Mouse (Mus musculus) limb, embryonic 15.5 days (tissue): ENCODE measurements around the gene Myo1c. TPM values are rescaled to one million over a fixed set of nuclear protein-coding genes. Genes with fewer than 3 reads are reported as not detected.
"Not testable (repeated sequence)": the region's sequence is repeated elsewhere in the genome, so short reads cannot be mapped to it uniquely, and the experiment has no call there.

Experiments
- ATAC-seq: fragments of 200-750 bp; cut with Nextera tagmentation; 2 replicates; pipeline ENCODE4 v1.8.0; 2017; ENCODE audit warnings: low read depth, moderate TSS enrichment; ENCODE audit not compliant: insufficient number of reproducible peaks, low FRiP score, low TSS enrichment
- H3K27ac ChIP-seq: fragments of 300-500 bp; sonication (generic); 2 replicates; pipeline ENCODE4 v1.5.1; 2015; ENCODE audit warnings: moderate library complexity, mild to moderate bottlenecking, inconsistent platforms
- H3K27me3 ChIP-seq: fragments of 300-500 bp; sonication (generic); 2 replicates; pipeline ENCODE4 v1.6.1; 2015; ENCODE audit warnings: inconsistent platforms
- H3K36me3 ChIP-seq: fragments of 300-500 bp; sonication (generic); 2 replicates; pipeline ENCODE4 v1.6.1; 2015; ENCODE audit warnings: inconsistent platforms
- H3K4me1 ChIP-seq: fragments of 300-500 bp; sonication (generic); 2 replicates; pipeline ENCODE4 v1.6.1; 2015; ENCODE audit warnings: inconsistent platforms
- H3K4me2 ChIP-seq: fragments of 300-500 bp; sonication (generic); 2 replicates; pipeline ENCODE4 v1.6.1; 2015; ENCODE audit warnings: mild to moderate bottlenecking, inconsistent platforms
- H3K4me3 ChIP-seq: fragments of 300-500 bp; sonication (generic); 2 replicates; pipeline ENCODE4 v1.5.1; 2015; ENCODE audit warnings: mild to moderate bottlenecking, inconsistent platforms
- H3K9ac ChIP-seq: fragments of 300-500 bp; sonication (generic); 2 replicates; pipeline ENCODE4 v1.6.1; 2015; ENCODE audit warnings: inconsistent platforms
- H3K9me3 ChIP-seq: fragments of 300-500 bp; sonication (generic); 2 replicates; pipeline ENCODE4 v1.6.1; 2016; ENCODE audit warnings: inconsistent platforms
- WGBS: fragments of 180-500 bp; shearing (Covaris S2); methylation state at CpG from one replicate; pipeline ENCODE4 v1.1.7; 2015; 5-methylcytosine and 5-hydroxymethylcytosine counted together
- polyA plus RNA-seq: library from polyadenylated mRNA; unstranded; fragments of >200 nt; fragmentation: Nextera tagmentation; extraction: Ambion mirVana; gene quantifications from 2 replicates; pipeline ENCODE4 v1.2.1, GENCODE M21; 2015

Myo1c gene
- polyA plus RNA-seq, 1 experiment from 2014 or later = 63.8 TPM

- Histone ChIP-seq H3K4me1 (peaks cover 13% of the 10 kb centered on the region), H3K9ac (no peak overlapping the region), H3K9me3 (no peaks in the 10 kb centered on the region), H3K27ac (no peak overlapping the region), H3K36me3 (peaks cover 15% of the 10 kb centered on the region), H3K4me2 (peak overlapping the region; percentile 64), H3K4me3 (peak overlapping the region; percentile 98), H3K27me3 (no peaks in the 10 kb centered on the region)
- 89% methylated on average over 3 of the region's 3 CpGs for WGBS
- ATAC-seq = no peak
These were observed 27.8 kb downstream of the Myo1c start for GRCm38 (mm10) chr11:75677881-75678746.

GRCm38 (mm10) chr11:75678747-75679438 is 28.6 kb downstream of the Myo1c start, which contains the start of gene Crk:
Crk (plus strand) TSS chr11:75679259.
- peak within 1 kb of the TSS; percentile 98 for H3K4me3 ChIP-seq
- no peaks in the 10 kb centered on the region for H3K9me3 ChIP-seq
- H3K36me3 ChIP-seq = peaks cover 15% of the 10 kb centered on the region; the same call in 1 of the 2 replicates
- peaks cover 13% of the 10 kb centered on the region for H3K4me1 ChIP-seq
- peak within 1 kb of the TSS; percentile 96 for H3K27ac ChIP-seq
- ATAC-seq = peak; percentile 97
- peak within 1 kb of the TSS; percentile 64 for H3K4me2 ChIP-seq
- no peaks in the 10 kb centered on the region for H3K27me3 ChIP-seq
- under 1% methylated on average over 54 of the region's 55 CpGs for WGBS
- H3K9ac ChIP-seq = peak within 1 kb of the TSS; percentile 95

- no peaks in the 10 kb centered on the region for H3K9me3 ChIP-seq
- WGBS = under 1% methylated on average over 42 of the region's 43 CpGs
- no peaks in the 10 kb centered on the region for H3K27me3 ChIP-seq
- H3K4me2 ChIP-seq = peak overlapping the region; percentile 64
- H3K36me3 ChIP-seq = peaks cover 19% of the 10 kb centered on the region; the same call in 1 of the 2 replicates
- H3K9ac ChIP-seq = peak overlapping the region; percentile 95
- H3K4me3 ChIP-seq = peak overlapping the region; percentile 98
- peaks cover 13% of the 10 kb centered on the region for H3K4me1 ChIP-seq
- ATAC-seq = peak; percentile 80
- peak overlapping the region; percentile 96 for H3K27ac ChIP-seq
These were observed 29.3 kb downstream of the Myo1c start for GRCm38 (mm10) chr11:75679439-75680171.

GRCm38 (mm10) chr11:75684462-75684861 is 34.2 kb downstream of the Myo1c start:
- 88% methylated on average over 5 of the region's 5 CpGs for WGBS
- Histone ChIP-seq H3K4me1 (peaks cover 15% of the 10 kb centered on the region), H3K4me3 (no peak overlapping the region)

DNA sequence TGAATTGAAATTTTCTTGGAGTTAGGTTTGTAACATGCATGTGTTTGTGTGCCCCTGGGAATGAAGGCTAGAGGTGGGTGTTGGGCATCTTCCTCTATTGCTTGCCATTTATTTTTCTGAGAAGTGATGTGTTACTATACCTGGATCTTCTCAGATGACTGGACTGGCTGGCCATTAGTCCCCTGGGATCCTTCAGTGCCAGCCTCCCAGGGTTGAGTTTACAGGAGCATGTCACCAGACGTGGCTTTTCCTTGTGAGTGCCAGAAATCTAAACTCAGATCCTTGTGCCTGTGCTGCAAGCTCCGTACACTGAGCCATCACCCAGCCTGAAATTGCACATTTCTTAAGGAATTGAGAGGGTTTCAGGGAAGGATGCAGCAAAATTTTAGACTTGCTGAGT is 34.7 kb downstream of the Myo1c start:
- WGBS = 68% methylated on average over 2 of the region's 2 CpGs
- Histone ChIP-seq H3K4me2 (no peak overlapping the region), H3K4me3 (no peak overlapping the region), H3K4me1 (peaks cover 14% of the 10 kb centered on the region), H3K9ac (no peak overlapping the region), H3K9me3 (no peaks in the 10 kb centered on the region), H3K27ac (no peak overlapping the region), H3K36me3 (peaks cover 22% of the 10 kb centered on the region; the same call in 1 of the 2 replicates), H3K27me3 (no peaks in the 10 kb centered on the region)
- no peak for ATAC-seq

More at GRCm38 (mm10) chr11:75684462-75684861, 34.2 kb downstream of the Myo1c start:
- Histone ChIP-seq H3K27me3 (no peaks in the 10 kb centered on the region), H3K9ac (no peak overlapping the region), H3K27ac (no peak overlapping the region), H3K9me3 (no peaks in the 10 kb centered on the region), H3K4me2 (no peak overlapping the region), H3K36me3 (peaks cover 22% of the 10 kb centered on the region; the same call in 1 of the 2 replicates)
- no peak for ATAC-seq

DNA sequence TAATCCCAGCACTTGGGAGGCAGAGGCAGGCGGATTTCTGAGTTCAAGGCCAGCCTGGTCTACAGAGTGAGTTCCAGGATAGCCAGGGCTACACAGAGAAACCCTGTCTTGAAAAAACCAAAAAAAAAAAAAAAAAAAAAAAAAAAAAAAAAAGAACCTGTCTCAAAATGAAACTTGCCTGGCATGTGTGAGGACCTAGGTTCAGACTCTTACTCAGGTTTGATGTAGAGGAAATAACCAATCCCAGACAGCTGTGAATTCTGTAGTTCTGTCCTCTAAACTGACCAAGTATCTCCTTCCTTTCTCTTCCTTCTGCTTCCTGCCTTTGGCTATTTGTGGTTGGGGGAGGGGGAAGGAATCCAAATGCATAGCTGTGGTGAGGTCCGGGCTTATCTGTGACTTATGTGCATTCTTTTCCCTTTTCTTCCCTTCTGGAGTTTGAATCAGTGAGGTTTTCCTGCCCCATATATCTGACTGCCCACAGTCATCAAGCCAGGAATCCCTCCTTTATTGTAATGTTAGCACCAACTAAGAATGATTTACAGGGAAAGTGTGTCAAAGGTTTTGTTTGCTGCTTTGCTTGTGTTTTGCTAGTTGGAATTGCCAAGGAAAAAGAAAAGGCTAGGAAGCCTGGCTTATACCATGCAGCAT is 37.2 kb downstream of the Myo1c start:
- no peak overlapping the region for H3K4me3 ChIP-seq
- peaks cover 6% of the 10 kb centered on the region for H3K4me1 ChIP-seq
- H3K27ac ChIP-seq = no peak overlapping the region
- ATAC-seq = no peak
- 72% methylated on average over 2 of the region's 2 CpGs for WGBS
- H3K27me3 ChIP-seq = no peaks in the 10 kb centered on the region
- no peak overlapping the region for H3K9ac ChIP-seq
- no peaks in the 10 kb centered on the region for H3K9me3 ChIP-seq
- peaks cover 35% of the 10 kb centered on the region for H3K36me3 ChIP-seq
- no peak overlapping the region for H3K4me2 ChIP-seq

- Histone ChIP-seq H3K4me1 (peaks cover 6% of the 10 kb centered on the region), H3K4me3 (no peak overlapping the region), H3K27me3 (no peaks in the 10 kb centered on the region), H3K9me3 (no peaks in the 10 kb centered on the region), H3K9ac (no peak overlapping the region), H3K36me3 (peaks cover 36% of the 10 kb centered on the region), H3K27ac (no peak overlapping the region), H3K4me2 (no peak overlapping the region)
- ATAC-seq = no peak
- WGBS = 86% methylated on average over 2 of the region's 2 CpGs
These were observed 37.8 kb downstream of the Myo1c start for GRCm38 (mm10) chr11:75688132-75688531.

DNA sequence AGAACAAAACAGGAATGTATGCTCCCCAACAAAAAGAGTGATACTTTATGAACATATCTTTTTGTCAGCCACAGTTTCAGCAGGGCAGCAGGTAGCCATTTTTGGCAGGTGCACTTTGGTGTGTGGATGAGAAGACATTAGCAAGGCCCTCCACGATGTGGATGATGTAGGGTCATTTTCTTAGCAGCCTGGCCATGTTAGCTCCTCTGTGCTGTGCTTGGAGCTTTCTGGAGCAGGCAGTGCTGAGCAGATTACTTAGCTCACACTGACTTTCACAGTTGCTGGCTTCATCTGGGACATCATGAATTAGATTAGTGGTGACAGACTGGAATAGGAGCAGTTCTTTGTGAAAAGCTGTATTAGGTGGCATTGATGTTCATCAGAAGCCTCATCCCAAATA is 39.7 kb downstream of the Myo1c start:
- Histone ChIP-seq H3K27ac (no peak overlapping the region), H3K9me3 (no peaks in the 10 kb centered on the region), H3K27me3 (no peaks in the 10 kb centered on the region), H3K36me3 (peaks cover 38% of the 10 kb centered on the region), H3K4me1 (peaks cover 6% of the 10 kb centered on the region), H3K4me2 (no peak overlapping the region), H3K4me3 (no peak overlapping the region), H3K9ac (no peak overlapping the region)
- 84% methylated on average over 1 of the region's 1 CpGs for WGBS
- ATAC-seq = no peak

DNA sequence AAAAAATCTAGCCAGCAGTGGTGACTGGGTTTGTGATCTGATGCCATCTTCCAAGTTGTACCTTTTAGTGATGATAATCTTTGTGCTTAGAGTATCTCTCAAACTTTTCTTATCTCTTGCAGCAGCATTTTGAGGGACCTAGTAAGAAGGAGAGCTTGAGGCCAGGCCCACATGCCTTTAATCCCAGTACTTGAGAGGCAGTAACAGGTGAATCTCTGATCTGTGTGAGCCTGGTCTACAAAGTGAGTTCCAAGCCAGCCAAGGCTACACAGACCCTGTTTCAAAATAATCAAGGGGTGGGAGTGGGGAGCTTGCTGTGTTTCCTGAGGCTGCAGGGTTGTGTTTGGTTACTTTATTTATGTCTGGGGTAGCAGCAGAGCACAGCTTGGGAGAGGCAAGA is 40.7 kb downstream of the Myo1c start:
- H3K9ac ChIP-seq = no peak overlapping the region
- no peak overlapping the region for H3K27ac ChIP-seq
- H3K9me3 ChIP-seq = no peaks in the 10 kb centered on the region
- peaks cover 4% of the 10 kb centered on the region for H3K4me1 ChIP-seq
- H3K4me3 ChIP-seq = no peak overlapping the region
- H3K4me2 ChIP-seq = no peak overlapping the region
- ATAC-seq = no peak
- no peaks in the 10 kb centered on the region for H3K27me3 ChIP-seq
- peaks cover 39% of the 10 kb centered on the region for H3K36me3 ChIP-seq

- no peaks in the 10 kb centered on the region for H3K27me3 ChIP-seq
- no peak overlapping the region for H3K4me2 ChIP-seq
- H3K4me1 ChIP-seq = no peaks in the 10 kb centered on the region
- WGBS = 92% methylated on average over 5 of the region's 5 CpGs
- H3K36me3 ChIP-seq = peaks cover 64% of the 10 kb centered on the region
- H3K27ac ChIP-seq = no peak overlapping the region
- no peak overlapping the region for H3K4me3 ChIP-seq
- H3K9me3 ChIP-seq = no peaks in the 10 kb centered on the region
- no peak overlapping the region for H3K9ac ChIP-seq
- ATAC-seq = no peak
These were observed 43.3 kb downstream of the Myo1c start for GRCm38 (mm10) chr11:75693570-75693969.

GRCm38 (mm10) chr11:75697464-75697863 is 47.2 kb downstream of the Myo1c start:
- H3K27ac ChIP-seq, H3K27me3 ChIP-seq, H3K9ac ChIP-seq, H3K9me3 ChIP-seq, ATAC-seq, H3K4me2 ChIP-seq, H3K4me3 ChIP-seq, H3K4me1 ChIP-seq: not testable (repeated sequence)
- peaks cover 80% of the 10 kb centered on the region for H3K36me3 ChIP-seq
- WGBS = 92% methylated on average over 3 of the region's 3 CpGs
